Mouse (Mus musculus): ENCODE results near the gene 4930467E23Rik. TPM values are rescaled to one million over a fixed set of nuclear protein-coding genes. Genes with fewer than 3 reads are reported as not detected.
A peak's percentile ranks its signal among the peaks of the same experiment; 100 is the strongest.
"Not testable (repeated sequence)": the region's sequence is repeated elsewhere in the genome, so short reads cannot be mapped to it uniquely, and the experiment has no call there.

The 4930467E23Rik gene
- total and polyA plus RNA-seq, 2 experiments, result 0.09 TPM; not detected in 1

DNA sequence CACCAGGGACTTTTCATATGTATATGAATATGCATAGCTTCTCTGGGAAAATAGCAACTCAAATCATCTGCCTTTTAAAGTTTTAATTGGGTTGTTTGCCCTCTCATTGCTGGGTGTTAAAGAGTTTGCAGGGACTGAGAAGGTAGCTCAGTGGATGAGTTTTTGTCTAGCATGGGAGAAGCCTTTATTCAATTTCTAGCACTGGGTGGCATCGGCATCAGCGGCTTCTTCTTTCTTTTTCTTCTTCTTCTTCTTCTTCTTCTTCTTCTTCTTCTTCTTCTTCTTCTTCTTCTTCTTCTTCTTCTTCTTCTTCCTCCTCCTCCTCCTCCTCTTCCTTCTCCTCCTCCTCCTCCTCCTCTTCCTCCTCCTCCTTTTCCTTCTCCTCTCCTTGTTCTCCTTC lies 28.1 kb upstream of the 4930467E23Rik start:
- not testable (repeated sequence) for H3K79me2 ChIP-seq (ENCODE audit: control insufficient read depth, insufficient read depth, low read length); DNase-seq (ENCODE audit: extremely low read depth, low read depth, low spot score); H3K4me1 ChIP-seq (ENCODE audit: control insufficient read depth, insufficient read depth, low read length); H3K4me3 ChIP-seq (ENCODE audit: insufficient read depth, low read depth, low read length); H3K36me3 ChIP-seq (ENCODE audit: control insufficient read depth, insufficient read depth, low read length); H3K9ac ChIP-seq (ENCODE audit: low read depth, low read length); H3K27me3 ChIP-seq (ENCODE audit: control insufficient read depth, insufficient read depth, low read length); H3K27ac ChIP-seq (replicated peaks; ENCODE audit: insufficient read depth, low read depth, low read length)
- WGBS, result 90% methylated on average over 2 of the region's 2 CpGs

DNA sequence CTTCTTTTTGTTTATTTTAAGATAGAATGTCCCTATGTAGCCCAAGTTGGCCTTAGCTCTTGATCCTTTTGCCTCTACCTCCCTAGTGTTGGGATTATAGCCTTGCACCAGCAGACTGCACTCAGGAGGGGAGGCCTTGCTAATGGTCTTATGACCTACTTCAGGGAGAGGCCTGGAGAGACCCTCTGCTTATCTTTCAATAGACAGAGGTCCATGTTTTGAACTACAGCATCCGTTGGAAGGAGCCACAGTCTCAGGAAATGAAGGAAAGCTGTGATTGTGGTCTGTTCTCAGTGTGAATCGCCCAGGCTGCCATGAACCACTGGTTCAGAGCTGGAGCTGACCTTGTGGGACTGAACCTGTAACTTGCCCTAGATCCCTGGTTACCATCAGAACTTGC lies 27.1 kb upstream of the 4930467E23Rik start:
- H3K4me3 ChIP-seq (ENCODE audit: insufficient read depth, low read depth, low read length); H3K36me3 ChIP-seq (ENCODE audit: control insufficient read depth, insufficient read depth, low read length); H3K9ac ChIP-seq (ENCODE audit: low read depth, low read length); H3K4me1 ChIP-seq (ENCODE audit: control insufficient read depth, insufficient read depth, low read length); H3K27ac ChIP-seq (replicated peaks; ENCODE audit: insufficient read depth, low read depth, low read length); H3K27me3 ChIP-seq (ENCODE audit: control insufficient read depth, insufficient read depth, low read length); H3K79me2 ChIP-seq (ENCODE audit: control insufficient read depth, insufficient read depth, low read length); DNase-seq (ENCODE audit: extremely low read depth, low read depth, low spot score): not testable (repeated sequence)
- WGBS, result 65% methylated on average over 2 of the region's 2 CpGs

DNA sequence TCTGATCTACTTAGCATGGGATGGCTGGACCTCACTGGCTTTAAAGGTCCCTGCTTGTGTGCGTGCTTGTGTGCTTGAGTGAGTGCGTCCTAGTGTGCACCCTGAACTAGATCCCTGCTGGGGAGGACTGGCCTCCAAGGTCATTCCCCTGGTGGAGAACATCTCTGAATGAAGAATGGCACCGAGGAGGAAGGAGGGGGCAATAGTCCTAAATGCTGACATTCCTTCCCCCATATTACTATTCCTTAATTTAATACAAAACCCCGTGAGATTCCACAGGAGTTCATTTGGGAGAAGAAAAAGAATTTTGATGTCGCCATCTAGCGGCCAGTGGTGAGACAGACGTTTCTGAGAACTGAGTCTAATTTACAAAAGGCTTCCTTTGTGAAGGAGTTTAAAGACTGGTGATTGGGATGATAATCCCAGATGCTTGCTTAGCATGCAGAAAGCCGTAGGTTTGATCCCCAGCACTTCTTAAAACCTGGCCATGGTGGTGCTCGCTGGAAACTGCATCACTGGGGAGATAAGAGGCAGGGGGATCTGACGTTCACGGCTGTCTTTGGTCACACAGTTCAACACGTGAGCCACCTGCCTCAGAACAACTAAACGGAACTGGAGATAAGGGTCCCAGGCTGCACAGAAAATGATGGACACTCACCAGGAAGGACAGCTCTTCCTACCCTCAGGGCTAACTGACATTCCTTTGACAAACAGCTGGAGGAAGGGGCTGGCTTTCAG lies 26.2 kb upstream of the 4930467E23Rik start:
- not testable (repeated sequence) for H3K27ac ChIP-seq (replicated peaks; ENCODE audit: insufficient read depth, low read depth, low read length); H3K79me2 ChIP-seq (ENCODE audit: control insufficient read depth, insufficient read depth, low read length); H3K4me1 ChIP-seq (ENCODE audit: control insufficient read depth, insufficient read depth, low read length); H3K36me3 ChIP-seq (ENCODE audit: control insufficient read depth, insufficient read depth, low read length); H3K27me3 ChIP-seq (ENCODE audit: control insufficient read depth, insufficient read depth, low read length); H3K9ac ChIP-seq (ENCODE audit: low read depth, low read length); H3K4me3 ChIP-seq (ENCODE audit: insufficient read depth, low read depth, low read length)
- 36% methylated on average over 13 of the region's 13 CpGs for WGBS
- peak; percentile 59 for DNase-seq (ENCODE audit: extremely low read depth, low read depth, low spot score)
- TF ChIP-seq CTCF (IDR thresholded peaks at IDR 0.05; ENCODE audit: low read depth, low read length), result 0 out of 2 replicates have a peak, but pooled peaks have one; percentile 23

DNA sequence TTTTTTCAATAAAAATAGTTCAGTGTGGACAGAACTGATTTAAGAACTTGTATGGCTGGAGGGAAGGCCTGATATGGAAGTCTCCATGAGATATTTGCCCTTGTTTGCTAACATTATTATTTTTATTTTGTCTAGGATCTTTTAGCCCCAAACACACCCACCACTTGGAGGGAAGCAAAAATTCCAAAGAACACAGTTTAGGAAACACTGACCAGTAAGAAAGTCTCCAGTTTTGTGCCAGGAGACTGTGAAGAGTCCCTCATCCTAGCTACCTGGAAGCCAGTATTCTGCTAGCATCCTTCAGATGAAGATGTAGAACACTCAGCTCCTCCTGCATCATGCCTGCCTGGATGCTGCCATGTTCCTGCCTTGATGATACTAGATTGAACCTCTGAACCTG lies 25.5 kb upstream of the 4930467E23Rik start:
- H3K4me1 ChIP-seq (ENCODE audit: control insufficient read depth, insufficient read depth, low read length); H3K79me2 ChIP-seq (ENCODE audit: control insufficient read depth, insufficient read depth, low read length); H3K36me3 ChIP-seq (ENCODE audit: control insufficient read depth, insufficient read depth, low read length); H3K9ac ChIP-seq (ENCODE audit: low read depth, low read length); H3K27ac ChIP-seq (replicated peaks; ENCODE audit: insufficient read depth, low read depth, low read length); H3K27me3 ChIP-seq (ENCODE audit: control insufficient read depth, insufficient read depth, low read length); H3K4me3 ChIP-seq (ENCODE audit: insufficient read depth, low read depth, low read length); DNase-seq (ENCODE audit: extremely low read depth, low read depth, low spot score): not testable (repeated sequence)

DNA sequence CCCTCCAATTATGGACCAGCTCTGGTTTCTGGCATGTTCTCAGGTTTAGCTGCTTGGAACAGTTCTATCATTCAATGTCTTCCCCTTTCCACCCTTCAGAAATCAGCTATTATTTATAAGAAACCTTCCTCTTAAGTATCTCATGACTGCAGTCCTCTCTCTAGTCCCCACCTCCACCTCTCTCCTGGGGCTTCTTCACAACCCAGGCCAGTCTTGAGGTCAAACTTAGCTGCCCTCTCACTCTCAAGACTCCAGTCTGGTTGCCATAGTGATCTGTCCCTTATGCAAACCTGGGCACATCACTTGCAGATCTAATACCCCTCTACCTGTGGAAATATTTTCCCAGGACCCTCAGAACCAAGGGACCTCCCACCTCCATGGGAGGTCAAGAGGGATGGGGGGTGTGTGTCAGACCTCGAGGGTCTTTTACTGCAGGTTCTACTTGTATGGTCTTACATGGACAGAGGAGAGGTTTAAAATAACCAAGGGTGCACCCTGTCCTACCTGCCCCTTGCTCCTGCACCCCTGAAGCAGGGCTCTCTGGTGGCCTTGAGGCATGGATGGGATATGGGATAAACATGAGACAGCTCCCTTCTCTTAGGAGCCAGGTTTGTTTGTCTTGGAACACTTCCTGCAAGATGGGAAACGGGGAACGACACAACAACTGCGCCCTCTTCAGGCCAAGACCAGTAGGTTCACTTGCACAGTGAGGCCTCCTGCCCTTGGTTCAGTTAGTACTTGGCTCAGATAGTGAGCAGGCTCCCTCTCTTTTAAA lies 24.7 kb upstream of the 4930467E23Rik start:
- not testable (repeated sequence) for DNase-seq (ENCODE audit: extremely low read depth, low read depth, low spot score); H3K4me3 ChIP-seq (ENCODE audit: insufficient read depth, low read depth, low read length); H3K36me3 ChIP-seq (ENCODE audit: control insufficient read depth, insufficient read depth, low read length); H3K9ac ChIP-seq (ENCODE audit: low read depth, low read length); H3K4me1 ChIP-seq (ENCODE audit: control insufficient read depth, insufficient read depth, low read length); H3K79me2 ChIP-seq (ENCODE audit: control insufficient read depth, insufficient read depth, low read length); H3K27ac ChIP-seq (replicated peaks; ENCODE audit: insufficient read depth, low read depth, low read length); H3K27me3 ChIP-seq (ENCODE audit: control insufficient read depth, insufficient read depth, low read length)
- WGBS, result 38% methylated on average over 4 of the region's 4 CpGs

DNA sequence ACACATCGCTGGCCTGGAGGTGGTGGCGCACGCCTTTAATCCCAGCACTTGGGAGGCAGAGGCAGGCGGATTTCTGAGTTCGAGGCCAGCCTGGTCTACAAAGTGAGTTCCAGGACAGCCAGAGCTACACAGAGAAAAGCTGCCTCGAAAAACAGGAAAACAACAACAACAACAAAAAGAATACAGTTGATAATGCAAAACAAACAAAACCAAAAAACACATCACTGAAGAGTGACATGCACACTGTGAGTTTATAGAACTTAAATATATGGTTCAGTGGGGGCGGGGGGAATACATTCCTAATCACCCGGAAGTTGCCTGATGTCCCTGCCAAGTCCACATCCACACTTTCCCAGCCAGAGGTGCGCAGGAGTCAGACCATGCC lies 24.2 kb upstream of the 4930467E23Rik start:
- 78% methylated on average over 9 of the region's 9 CpGs for WGBS
- not testable (repeated sequence) for H3K27me3 ChIP-seq (ENCODE audit: control insufficient read depth, insufficient read depth, low read length); H3K9ac ChIP-seq (ENCODE audit: low read depth, low read length); H3K27ac ChIP-seq (replicated peaks; ENCODE audit: insufficient read depth, low read depth, low read length); H3K79me2 ChIP-seq (ENCODE audit: control insufficient read depth, insufficient read depth, low read length); H3K4me1 ChIP-seq (ENCODE audit: control insufficient read depth, insufficient read depth, low read length); H3K4me3 ChIP-seq (ENCODE audit: insufficient read depth, low read depth, low read length); DNase-seq (ENCODE audit: extremely low read depth, low read depth, low spot score); H3K36me3 ChIP-seq (ENCODE audit: control insufficient read depth, insufficient read depth, low read length)

DNA sequence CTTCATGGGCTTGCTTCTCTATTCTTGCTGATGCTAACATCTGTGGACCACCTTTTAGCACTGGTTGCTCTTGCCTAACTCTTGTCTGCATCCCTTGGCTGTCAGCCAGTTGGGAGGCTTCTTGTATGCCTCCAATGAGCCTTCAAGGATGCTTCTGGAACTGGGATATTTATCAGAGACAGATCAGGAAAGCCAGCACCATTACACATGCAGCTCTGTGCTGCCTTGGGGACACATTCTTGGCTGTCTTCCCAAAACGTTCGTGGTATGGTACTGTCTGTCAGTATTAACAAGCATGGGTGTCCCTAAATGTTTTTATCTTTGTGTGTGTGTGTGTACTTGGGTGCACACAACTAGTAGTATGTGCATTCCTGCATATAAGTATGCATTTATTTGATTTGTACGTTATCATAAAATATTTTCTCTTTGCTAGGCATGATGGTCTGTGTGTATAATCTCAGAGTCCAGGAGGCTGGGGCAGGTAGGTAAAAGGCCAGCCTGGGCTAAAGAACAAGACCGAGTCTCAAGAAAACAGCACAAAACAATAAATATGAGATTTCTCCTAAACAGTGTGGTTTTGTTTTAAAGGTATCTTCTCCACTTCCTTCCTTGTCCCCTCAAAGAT lies 23.2 kb upstream of the 4930467E23Rik start:
- not testable (repeated sequence) for H3K4me3 ChIP-seq (ENCODE audit: insufficient read depth, low read depth, low read length); H3K9ac ChIP-seq (ENCODE audit: low read depth, low read length); H3K36me3 ChIP-seq (ENCODE audit: control insufficient read depth, insufficient read depth, low read length); DNase-seq (ENCODE audit: extremely low read depth, low read depth, low spot score); H3K27me3 ChIP-seq (ENCODE audit: control insufficient read depth, insufficient read depth, low read length); H3K27ac ChIP-seq (replicated peaks; ENCODE audit: insufficient read depth, low read depth, low read length); H3K4me1 ChIP-seq (ENCODE audit: control insufficient read depth, insufficient read depth, low read length); H3K79me2 ChIP-seq (ENCODE audit: control insufficient read depth, insufficient read depth, low read length)
- WGBS, result 73% methylated on average over 4 of the region's 4 CpGs

Data from liver, adult 2 months (tissue).